Mouse (Mus musculus) C2C12 (cell line): ENCODE results near the gene Sec22c.

ENCODE experiments used
- CTCF ChIP-seq: IDR thresholded peaks from one replicate; pipeline ENCODE4 v1.5.1; 2011; ENCODE audit not compliant: control insufficient read depth, insufficient read depth, insufficient read length
- MAX ChIP-seq: IDR thresholded peaks from one replicate; pipeline ENCODE4 v1.6.1; 2011; ENCODE audit warnings: mild to moderate bottlenecking, control low read depth
- MYOD1 ChIP-seq: IDR thresholded peaks from one replicate; pipeline ENCODE4 v1.6.1; 2011; ENCODE audit warnings: low read depth; ENCODE audit not compliant: control insufficient read depth, insufficient read length

DNA sequence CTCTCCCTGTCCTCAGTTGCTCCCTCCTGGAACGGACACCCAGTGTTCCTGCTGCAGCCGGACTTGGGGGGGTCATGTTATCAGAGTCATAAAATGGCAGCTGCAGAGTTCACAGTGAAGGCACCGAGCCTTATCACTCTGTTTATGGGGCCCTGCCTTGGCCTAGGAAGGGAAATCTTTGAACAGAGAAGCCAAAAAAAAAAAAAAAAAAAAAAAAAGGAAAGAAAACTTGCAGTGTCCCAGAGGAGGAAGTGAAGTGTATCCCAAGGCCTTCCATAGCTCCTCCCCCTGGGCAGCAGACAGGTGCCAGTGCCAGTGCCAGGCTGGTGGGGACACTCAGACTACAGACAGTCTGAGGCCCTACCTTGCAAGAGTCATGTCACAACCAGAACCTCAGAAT lies 60.4 kb downstream of the Sec22c start:
- TF ChIP-seq CTCF = no peak
- TF ChIP-seq MAX = no peak
- TF ChIP-seq MYOD1 = no peak
